Mouse (Mus musculus): ENCODE measurements around the gene Plekho2. TPM values are rescaled to one million over a fixed set of nuclear protein-coding genes. Genes with fewer than 3 reads are reported as not detected.

Plekho2 gene
- polyA plus RNA-seq, 1 experiment from 2014 or later: 29.5 TPM

DNA sequence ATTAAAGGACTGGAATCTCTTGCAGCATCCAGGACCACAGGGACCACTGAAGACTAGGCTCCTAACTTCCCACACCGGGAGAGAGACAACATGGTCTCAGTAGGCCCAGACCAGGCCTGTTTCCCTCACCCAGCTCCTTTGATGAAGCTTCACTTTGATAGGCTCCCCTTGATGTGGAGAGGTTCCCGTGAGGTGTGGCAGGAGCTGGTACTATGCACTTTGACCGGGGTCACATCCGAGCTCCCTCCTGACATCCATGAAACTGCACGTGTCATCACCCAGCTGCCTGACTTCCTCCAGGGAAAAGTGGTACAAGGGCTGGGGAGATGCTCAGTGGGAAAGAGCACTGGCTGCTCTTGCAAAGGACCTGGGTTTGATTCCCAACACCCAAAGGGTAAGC is 16.8 kb downstream of the Plekho2 start:
- ATAC-seq (replicated peaks; ENCODE audit: low FRiP score) (no peak), DNase-seq (ENCODE audit: low spot score) (no peak)
- no peak overlapping the region for H3K4me3 ChIP-seq (ENCODE audit: low read depth, low read length)
- no peak overlapping the region for H3K27ac ChIP-seq (ENCODE audit: low read depth, low read length)
- WGBS: 89% methylated on average over 5 of the region's 5 CpGs
- no peaks in the 10 kb centered on the region for H3K9me3 ChIP-seq (ENCODE audit: control insufficient read depth, low read length)
- H3K9ac ChIP-seq (ENCODE audit: low read depth, low read length): no peak overlapping the region
- H3K36me3 ChIP-seq (ENCODE audit: control insufficient read depth, insufficient read depth, low read length): peaks cover 44% of the 10 kb centered on the region
- no peaks in the 10 kb centered on the region for H3K27me3 ChIP-seq (replicated peaks; ENCODE audit: control insufficient read depth, insufficient read depth, low read length)
- peaks cover 16% of the 10 kb centered on the region for H3K4me1 ChIP-seq (replicated peaks; ENCODE audit: control insufficient read depth, insufficient read depth, low read length)
- H3K4me2 ChIP-seq: no peak overlapping the region

DNA sequence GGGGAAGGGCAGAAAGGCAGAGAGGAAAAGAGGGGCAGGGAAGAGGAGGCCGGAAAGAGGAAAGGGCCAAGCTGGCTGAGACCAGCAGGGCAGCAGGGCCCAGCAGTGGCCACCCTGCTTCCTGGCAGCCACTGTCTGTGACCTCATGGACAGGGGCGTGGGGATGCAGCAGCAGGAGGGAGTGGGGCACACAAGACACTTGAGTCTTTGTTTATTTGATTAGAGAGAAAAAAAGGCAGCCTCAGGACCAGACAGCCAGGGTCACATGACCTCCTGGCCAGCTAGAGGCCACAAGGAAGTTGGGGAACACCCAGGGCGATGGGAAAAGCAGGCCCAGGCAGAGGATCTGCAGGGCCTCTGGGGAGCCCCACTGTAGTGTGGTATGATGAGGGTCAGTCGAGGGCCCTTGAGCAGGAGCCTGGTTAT is 17.7 kb downstream of the Plekho2 start:
- Histone ChIP-seq H3K4me3 (ENCODE audit: low read depth, low read length) (no peak overlapping the region), H3K27me3 (replicated peaks; ENCODE audit: control insufficient read depth, insufficient read depth, low read length) (no peaks in the 10 kb centered on the region), H3K9me3 (ENCODE audit: control insufficient read depth, low read length) (no peaks in the 10 kb centered on the region), H3K36me3 (ENCODE audit: control insufficient read depth, insufficient read depth, low read length) (peaks cover 42% of the 10 kb centered on the region), H3K9ac (ENCODE audit: low read depth, low read length) (peak overlapping the region; percentile 15; the same call in 1 of the 2 replicates), H3K4me1 (replicated peaks; ENCODE audit: control insufficient read depth, insufficient read depth, low read length) (peaks cover 16% of the 10 kb centered on the region), H3K27ac (ENCODE audit: low read depth, low read length) (0 out of 2 replicates have a peak overlapping the region, but pooled peaks have one; percentile 26), H3K4me2 (no peak overlapping the region)
- WGBS: 48% methylated on average over 4 of the region's 4 CpGs
- ATAC-seq (replicated peaks; ENCODE audit: low FRiP score) (0 out of 2 replicates have a peak, but pooled peaks have one; percentile 34), DNase-seq (ENCODE audit: low spot score) (no peak)

DNA sequence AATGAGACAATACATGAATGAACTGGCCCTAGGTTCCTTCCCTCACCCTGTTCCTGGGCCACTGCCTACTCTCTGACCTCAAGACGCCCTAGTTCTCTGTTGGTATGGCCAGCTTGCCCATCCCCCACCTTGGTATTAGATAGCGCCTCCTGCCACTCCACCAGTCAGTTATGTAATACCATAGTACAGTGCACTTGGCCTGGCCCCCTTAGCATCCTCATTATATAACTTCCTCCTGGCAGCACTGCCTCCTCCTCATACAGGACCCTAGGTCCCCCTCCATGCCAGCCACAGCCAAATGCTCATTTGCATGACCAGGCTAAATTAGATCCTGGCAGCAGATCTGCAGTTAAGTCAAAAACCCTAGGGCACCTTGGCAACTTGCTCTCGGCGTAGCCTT is 18.8 kb downstream of the Plekho2 start:
- Histone ChIP-seq H3K4me1 (replicated peaks; ENCODE audit: control insufficient read depth, insufficient read depth, low read length) (peaks cover 23% of the 10 kb centered on the region), H3K9me3 (ENCODE audit: control insufficient read depth, low read length) (no peaks in the 10 kb centered on the region), H3K27me3 (replicated peaks; ENCODE audit: control insufficient read depth, insufficient read depth, low read length) (no peaks in the 10 kb centered on the region), H3K4me2 (no peak overlapping the region), H3K9ac (ENCODE audit: low read depth, low read length) (no peak overlapping the region), H3K4me3 (ENCODE audit: low read depth, low read length) (no peak overlapping the region), H3K27ac (ENCODE audit: low read depth, low read length) (no peak overlapping the region), H3K36me3 (ENCODE audit: control insufficient read depth, insufficient read depth, low read length) (peaks cover 49% of the 10 kb centered on the region)
- ATAC-seq (replicated peaks; ENCODE audit: low FRiP score) (no peak), DNase-seq (ENCODE audit: low spot score) (no peak)
- WGBS: 79% methylated on average over 4 of the region's 4 CpGs

DNA sequence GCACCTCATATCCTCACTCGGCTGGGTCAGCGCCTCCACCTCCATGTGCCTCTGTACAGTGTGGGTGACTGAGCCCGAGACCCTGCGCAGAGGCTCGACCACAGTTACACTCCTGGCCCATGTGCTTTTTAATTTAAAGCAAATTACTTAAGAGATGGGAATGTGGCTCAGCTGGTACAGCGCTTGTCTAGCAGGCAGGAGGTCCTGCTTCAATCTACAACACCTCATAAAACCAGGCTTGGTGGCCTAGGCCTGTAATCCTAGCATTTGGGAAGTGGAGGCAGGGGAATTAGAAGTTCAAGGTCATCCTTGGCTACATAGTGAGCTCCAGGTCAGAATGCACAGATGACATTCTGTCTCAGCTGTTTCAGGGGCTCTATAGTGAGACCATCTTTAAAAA is 21.0 kb downstream of the Plekho2 start:
- H3K27ac ChIP-seq (ENCODE audit: low read depth, low read length): no peak overlapping the region
- no peak overlapping the region for H3K9ac ChIP-seq (ENCODE audit: low read depth, low read length)
- no peak overlapping the region for H3K4me2 ChIP-seq
- peaks cover 45% of the 10 kb centered on the region for H3K4me1 ChIP-seq (replicated peaks; ENCODE audit: control insufficient read depth, insufficient read depth, low read length)
- DNase-seq (ENCODE audit: low spot score): no peak
- H3K4me3 ChIP-seq (ENCODE audit: low read depth, low read length): no peak overlapping the region
- 93% methylated on average over 6 of the region's 6 CpGs for WGBS
- no peaks in the 10 kb centered on the region for H3K9me3 ChIP-seq (ENCODE audit: control insufficient read depth, low read length)
- ATAC-seq (replicated peaks; ENCODE audit: low FRiP score): no peak
- peaks cover 44% of the 10 kb centered on the region for H3K36me3 ChIP-seq (ENCODE audit: control insufficient read depth, insufficient read depth, low read length)
- no peaks in the 10 kb centered on the region for H3K27me3 ChIP-seq (replicated peaks; ENCODE audit: control insufficient read depth, insufficient read depth, low read length)

GRCm38 (mm10) chr9:65556979-65557378 is 22.9 kb downstream of the Plekho2 start:
- no peak overlapping the region for H3K9ac ChIP-seq (ENCODE audit: low read depth, low read length)
- no peak overlapping the region for H3K4me2 ChIP-seq
- H3K9me3 ChIP-seq (ENCODE audit: control insufficient read depth, low read length): no peaks in the 10 kb centered on the region
- peaks cover 35% of the 10 kb centered on the region for H3K36me3 ChIP-seq (ENCODE audit: control insufficient read depth, insufficient read depth, low read length)
- no peaks in the 10 kb centered on the region for H3K27me3 ChIP-seq (replicated peaks; ENCODE audit: control insufficient read depth, insufficient read depth, low read length)
- ATAC-seq (replicated peaks; ENCODE audit: low FRiP score) (no peak), DNase-seq (ENCODE audit: low spot score) (no peak)
- peaks cover 47% of the 10 kb centered on the region for H3K4me1 ChIP-seq (replicated peaks; ENCODE audit: control insufficient read depth, insufficient read depth, low read length)
- WGBS: 96% methylated on average over 5 of the region's 5 CpGs
- no peak overlapping the region for H3K4me3 ChIP-seq (ENCODE audit: low read depth, low read length)
- H3K27ac ChIP-seq (ENCODE audit: low read depth, low read length): 0 out of 2 replicates have a peak overlapping the region, but pooled peaks have one; percentile 95

DNA sequence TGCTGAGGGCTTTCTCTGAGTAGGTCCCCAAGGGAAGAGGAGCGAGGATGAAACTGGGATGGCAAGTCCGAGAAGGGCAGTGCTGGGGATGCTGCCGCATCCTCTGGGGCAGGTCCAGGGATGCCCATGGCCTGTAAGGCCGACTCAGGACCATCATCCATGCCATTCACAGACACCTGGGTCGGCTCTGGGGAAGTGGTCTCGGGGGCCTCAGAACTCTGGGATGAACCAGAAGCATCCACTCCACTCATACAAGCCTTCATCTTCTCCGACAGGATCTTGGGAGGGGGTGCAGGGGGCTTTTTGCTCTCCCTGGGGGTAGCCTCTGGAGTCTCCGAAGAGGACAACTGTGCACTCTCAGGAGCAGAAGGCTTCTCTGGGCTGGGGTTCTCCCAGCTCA is 23.5 kb downstream of the Plekho2 start:
- Histone ChIP-seq H3K4me3 (ENCODE audit: low read depth, low read length) (no peak overlapping the region), H3K4me1 (replicated peaks; ENCODE audit: control insufficient read depth, insufficient read depth, low read length) (peaks cover 48% of the 10 kb centered on the region), H3K27me3 (replicated peaks; ENCODE audit: control insufficient read depth, insufficient read depth, low read length) (no peaks in the 10 kb centered on the region), H3K9me3 (ENCODE audit: control insufficient read depth, low read length) (no peaks in the 10 kb centered on the region), H3K27ac (ENCODE audit: low read depth, low read length) (peak overlapping the region; percentile 95), H3K9ac (ENCODE audit: low read depth, low read length) (peak overlapping the region; percentile 57; the same call in 1 of the 2 replicates), H3K36me3 (ENCODE audit: control insufficient read depth, insufficient read depth, low read length) (peaks cover 35% of the 10 kb centered on the region), H3K4me2 (no peak overlapping the region; the same call in 1 of the 2 replicates)
- no peak for ATAC-seq (replicated peaks; ENCODE audit: low FRiP score)
- WGBS: 95% methylated on average over 8 of the region's 8 CpGs
- DNase-seq (ENCODE audit: low spot score): no peak

DNA sequence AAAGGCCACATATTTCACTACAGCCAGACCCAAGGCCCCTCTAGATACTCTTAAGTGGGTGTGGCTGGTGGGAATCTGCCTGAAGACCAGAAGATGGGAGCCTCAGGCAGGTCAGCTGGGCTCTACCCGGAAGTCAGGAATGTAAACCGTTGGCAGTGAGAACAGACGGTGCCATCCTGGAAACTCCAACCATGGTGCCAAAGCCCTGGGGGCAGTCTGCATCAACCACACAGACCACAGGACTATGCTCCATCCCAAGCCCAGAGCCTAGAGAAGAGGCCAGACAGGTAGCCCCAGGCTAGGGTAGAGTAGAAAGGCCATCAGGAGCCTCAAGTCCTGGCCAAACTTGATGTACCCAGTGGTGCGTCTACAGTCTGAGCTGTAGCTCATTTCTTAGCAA is 24.2 kb downstream of the Plekho2 start:
- Histone ChIP-seq H3K9me3 (ENCODE audit: control insufficient read depth, low read length) (no peaks in the 10 kb centered on the region), H3K9ac (ENCODE audit: low read depth, low read length) (peak overlapping the region; percentile 57), H3K36me3 (ENCODE audit: control insufficient read depth, insufficient read depth, low read length) (peaks cover 35% of the 10 kb centered on the region), H3K27me3 (replicated peaks; ENCODE audit: control insufficient read depth, insufficient read depth, low read length) (no peaks in the 10 kb centered on the region), H3K4me1 (replicated peaks; ENCODE audit: control insufficient read depth, insufficient read depth, low read length) (peaks cover 51% of the 10 kb centered on the region), H3K4me2 (peak overlapping the region; percentile 58), H3K27ac (ENCODE audit: low read depth, low read length) (peak overlapping the region; percentile 95), H3K4me3 (ENCODE audit: low read depth, low read length) (no peak overlapping the region)
- WGBS: 77% methylated on average over 4 of the region's 4 CpGs
- no peak for DNase-seq (ENCODE audit: low spot score)
- no peak for ATAC-seq (replicated peaks; ENCODE audit: low FRiP score)

GRCm38 (mm10) chr9:65555001-65555405 is 24.8 kb downstream of the Plekho2 start:
- ATAC-seq (replicated peaks; ENCODE audit: low FRiP score): peak; percentile 91
- H3K4me2 ChIP-seq: peak overlapping the region; percentile 58
- H3K9ac ChIP-seq (ENCODE audit: low read depth, low read length): peak overlapping the region; percentile 67
- peaks cover 57% of the 10 kb centered on the region for H3K4me1 ChIP-seq (replicated peaks; ENCODE audit: control insufficient read depth, insufficient read depth, low read length)
- H3K9me3 ChIP-seq (ENCODE audit: control insufficient read depth, low read length): no peaks in the 10 kb centered on the region
- H3K27me3 ChIP-seq (replicated peaks; ENCODE audit: control insufficient read depth, insufficient read depth, low read length): no peaks in the 10 kb centered on the region
- no peak overlapping the region for H3K4me3 ChIP-seq (ENCODE audit: low read depth, low read length)
- 8% methylated on average over 5 of the region's 5 CpGs for WGBS
- H3K27ac ChIP-seq (ENCODE audit: low read depth, low read length): peak overlapping the region; percentile 95
- DNase-seq (ENCODE audit: low spot score): peak; percentile 66
- peaks cover 30% of the 10 kb centered on the region for H3K36me3 ChIP-seq (ENCODE audit: control insufficient read depth, insufficient read depth, low read length)

DNA sequence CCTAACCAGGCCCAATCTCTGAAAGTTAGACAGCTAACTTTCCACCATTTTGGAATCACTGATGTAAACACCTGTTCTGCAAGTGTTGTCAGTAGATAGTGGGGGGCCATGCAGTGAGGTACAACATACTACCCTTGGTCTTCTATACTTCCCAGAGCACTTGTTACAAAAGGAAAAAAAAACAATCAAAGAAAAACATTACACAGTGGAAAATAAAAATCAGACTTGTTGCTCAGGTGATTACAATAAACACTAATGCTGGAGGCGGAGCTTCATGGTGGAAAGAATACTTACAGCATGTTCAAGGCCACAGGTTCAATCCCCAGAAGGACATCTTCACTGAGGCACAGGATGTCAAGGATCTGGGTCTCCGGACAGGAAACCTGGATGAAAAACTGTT is 27.1 kb downstream of the Plekho2 start:
- H3K9me3 ChIP-seq (ENCODE audit: control insufficient read depth, low read length): no peaks in the 10 kb centered on the region
- H3K36me3 ChIP-seq (ENCODE audit: control insufficient read depth, insufficient read depth, low read length): peaks cover 15% of the 10 kb centered on the region
- H3K27me3 ChIP-seq (replicated peaks; ENCODE audit: control insufficient read depth, insufficient read depth, low read length): no peaks in the 10 kb centered on the region
- no peak overlapping the region for H3K4me2 ChIP-seq
- 96% methylated on average over 2 of the region's 2 CpGs for WGBS
- no peak for DNase-seq (ENCODE audit: low spot score)
- peak overlapping the region; percentile 81; the same call in 1 of the 2 replicates for H3K27ac ChIP-seq (ENCODE audit: low read depth, low read length)
- no peak overlapping the region for H3K9ac ChIP-seq (ENCODE audit: low read depth, low read length)
- no peak for ATAC-seq (replicated peaks; ENCODE audit: low FRiP score)
- peaks cover 66% of the 10 kb centered on the region for H3K4me1 ChIP-seq (replicated peaks; ENCODE audit: control insufficient read depth, insufficient read depth, low read length)
- H3K4me3 ChIP-seq (ENCODE audit: low read depth, low read length): no peak overlapping the region
